Mouse (Mus musculus): Measurements from ENCODE around the gene Lrrc71. TPM values are rescaled to one million over a fixed set of nuclear protein-coding genes. Genes with fewer than 3 reads are reported as not detected.

The Lrrc71 gene
- polyA plus RNA-seq, 1 experiment from 2014 or later, result 0.46 TPM

GRCm38 (mm10) chr3:87743927-87744326 lies 4.5 kb downstream of the Lrrc71 start:
- no peak overlapping the region for H3K4me2 ChIP-seq
- H3K4me3 ChIP-seq, result no peak overlapping the region
- H3K36me3 ChIP-seq, result peaks cover 9% of the 10 kb centered on the region
- H3K4me1 ChIP-seq (replicated peaks), result peaks cover 15% of the 10 kb centered on the region
- 0 out of 2 replicates have a peak, but pooled peaks cover 5% of the 10 kb centered on the region for H3K27me3 ChIP-seq (replicated peaks)
- H3K9me3 ChIP-seq (replicated peaks), result no peaks in the 10 kb centered on the region
- 84% methylated on average over 4 of the region's 4 CpGs for WGBS
- no peak for ATAC-seq (ENCODE audit: insufficient number of reproducible peaks, low FRiP score)
- no peak overlapping the region for H3K9ac ChIP-seq
- no peak overlapping the region for H3K27ac ChIP-seq (ENCODE audit: poor library complexity, severe bottlenecking)

GRCm38 (mm10) chr3:87742735-87743134 lies 5.7 kb downstream of the Lrrc71 start:
- Histone ChIP-seq H3K9me3 (replicated peaks) (no peaks in the 10 kb centered on the region), H3K36me3 (peaks cover 20% of the 10 kb centered on the region), H3K27ac (ENCODE audit: poor library complexity, severe bottlenecking) (no peak overlapping the region), H3K4me1 (replicated peaks) (peaks cover 11% of the 10 kb centered on the region), H3K9ac (no peak overlapping the region), H3K27me3 (replicated peaks) (no peaks in the 10 kb centered on the region), H3K4me3 (no peak overlapping the region), H3K4me2 (no peak overlapping the region)
- no peak for ATAC-seq (ENCODE audit: insufficient number of reproducible peaks, low FRiP score)
- 78% methylated on average over 16 of the region's 16 CpGs for WGBS

- Histone ChIP-seq H3K36me3 (peaks cover 26% of the 10 kb centered on the region), H3K4me3 (no peak overlapping the region), H3K27me3 (replicated peaks) (no peaks in the 10 kb centered on the region), H3K9me3 (replicated peaks) (no peaks in the 10 kb centered on the region), H3K4me1 (replicated peaks) (peaks cover 11% of the 10 kb centered on the region), H3K9ac (no peak overlapping the region), H3K4me2 (no peak overlapping the region), H3K27ac (ENCODE audit: poor library complexity, severe bottlenecking) (no peak overlapping the region)
- 77% methylated on average over 3 of the region's 3 CpGs for WGBS
- no peak for ATAC-seq (ENCODE audit: insufficient number of reproducible peaks, low FRiP score)
These were observed 6.4 kb downstream of the Lrrc71 start for GRCm38 (mm10) chr3:87742013-87742412.

GRCm38 (mm10) chr3:87738906-87739305 lies 9.5 kb downstream of the Lrrc71 start:
- Histone ChIP-seq H3K27ac (ENCODE audit: poor library complexity, severe bottlenecking) (no peak overlapping the region), H3K4me2 (no peak overlapping the region), H3K4me3 (no peak overlapping the region), H3K9me3 (replicated peaks) (no peaks in the 10 kb centered on the region), H3K27me3 (replicated peaks) (no peaks in the 10 kb centered on the region), H3K4me1 (replicated peaks) (peaks cover 6% of the 10 kb centered on the region; the same call in 1 of the 2 replicates), H3K9ac (no peak overlapping the region), H3K36me3 (peaks cover 57% of the 10 kb centered on the region)
- ATAC-seq (ENCODE audit: insufficient number of reproducible peaks, low FRiP score), result no peak
- WGBS, result 76% methylated on average over 5 of the region's 5 CpGs

GRCm38 (mm10) chr3:87735335-87735734 lies 13.1 kb downstream of the Lrrc71 start:
- Histone ChIP-seq H3K27ac (ENCODE audit: poor library complexity, severe bottlenecking) (no peak overlapping the region), H3K4me2 (no peak overlapping the region), H3K4me3 (no peak overlapping the region), H3K4me1 (replicated peaks) (peaks cover 6% of the 10 kb centered on the region; the same call in 1 of the 2 replicates), H3K9ac (no peak overlapping the region), H3K36me3 (peaks cover 87% of the 10 kb centered on the region), H3K27me3 (replicated peaks) (no peaks in the 10 kb centered on the region), H3K9me3 (replicated peaks) (no peaks in the 10 kb centered on the region)
- ATAC-seq (ENCODE audit: insufficient number of reproducible peaks, low FRiP score), result no peak
- 76% methylated on average over 9 of the region's 9 CpGs for WGBS

GRCm38 (mm10) chr3:87733984-87734761 lies 14.3 kb downstream of the Lrrc71 start:
- Histone ChIP-seq H3K4me1 (replicated peaks) (peaks cover 6% of the 10 kb centered on the region; the same call in 1 of the 2 replicates), H3K27me3 (replicated peaks) (no peaks in the 10 kb centered on the region), H3K4me2 (no peak overlapping the region), H3K9ac (no peak overlapping the region), H3K4me3 (no peak overlapping the region), H3K9me3 (replicated peaks) (no peaks in the 10 kb centered on the region), H3K36me3 (peaks cover 91% of the 10 kb centered on the region), H3K27ac (ENCODE audit: poor library complexity, severe bottlenecking) (no peak overlapping the region)
- no peak for ATAC-seq (ENCODE audit: insufficient number of reproducible peaks, low FRiP score)
- WGBS, result 64% methylated on average over 11 of the region's 11 CpGs

- WGBS, result 54% methylated on average over 4 of the region's 4 CpGs
- H3K36me3 ChIP-seq, result peaks cover 92% of the 10 kb centered on the region
These were observed 15.3 kb downstream of the Lrrc71 start for GRCm38 (mm10) chr3:87733098-87733497.

GRCm38 (mm10) chr3:87728696-87729095 lies 19.7 kb downstream of the Lrrc71 start:
- no peak for ATAC-seq (ENCODE audit: insufficient number of reproducible peaks, low FRiP score)
- no peak overlapping the region for H3K9ac ChIP-seq
- H3K27me3 ChIP-seq (replicated peaks), result no peaks in the 10 kb centered on the region
- H3K9me3 ChIP-seq (replicated peaks), result no peaks in the 10 kb centered on the region
- H3K4me2 ChIP-seq, result no peak overlapping the region
- 84% methylated on average over 6 of the region's 6 CpGs for WGBS
- H3K4me1 ChIP-seq (replicated peaks), result no peaks in the 10 kb centered on the region
- no peak overlapping the region for H3K27ac ChIP-seq (ENCODE audit: poor library complexity, severe bottlenecking)
- no peak overlapping the region for H3K4me3 ChIP-seq
- peaks cover 91% of the 10 kb centered on the region for H3K36me3 ChIP-seq

More at GRCm38 (mm10) chr3:87733098-87733497, 15.3 kb downstream of the Lrrc71 start:
- H3K27ac ChIP-seq (ENCODE audit: poor library complexity, severe bottlenecking), result no peak overlapping the region
- H3K4me1 ChIP-seq (replicated peaks), result peaks cover 6% of the 10 kb centered on the region; the same call in 1 of the 2 replicates
- no peaks in the 10 kb centered on the region for H3K9me3 ChIP-seq (replicated peaks)
- H3K27me3 ChIP-seq (replicated peaks), result no peaks in the 10 kb centered on the region
- no peak overlapping the region for H3K4me2 ChIP-seq
- H3K9ac ChIP-seq, result no peak overlapping the region
- no peak overlapping the region for H3K4me3 ChIP-seq
- ATAC-seq (ENCODE audit: insufficient number of reproducible peaks, low FRiP score), result no peak

- whole genome bisulfite sequencing, result 92% methylated on average over 7 of the region's 7 CpGs
- Histone ChIP-seq H3K36me3 (peaks cover 84% of the 10 kb centered on the region), H3K27me3 (replicated peaks) (no peaks in the 10 kb centered on the region), H3K9me3 (replicated peaks) (no peaks in the 10 kb centered on the region), H3K4me3 (no peak overlapping the region), H3K4me1 (replicated peaks) (no peaks in the 10 kb centered on the region), H3K27ac (ENCODE audit: poor library complexity, severe bottlenecking) (no peak overlapping the region), H3K9ac (no peak overlapping the region), H3K4me2 (no peak overlapping the region)
- ATAC-seq (ENCODE audit: insufficient number of reproducible peaks, low FRiP score), result no peak
These were observed 22.2 kb downstream of the Lrrc71 start for GRCm38 (mm10) chr3:87726191-87726590.

GRCm38 (mm10) chr3:87725396-87726160 lies 22.8 kb downstream of the Lrrc71 start:
- whole genome bisulfite sequencing, result 90% methylated on average over 16 of the region's 16 CpGs
- ATAC-seq (ENCODE audit: insufficient number of reproducible peaks, low FRiP score), result no peak
- Histone ChIP-seq H3K27ac (ENCODE audit: poor library complexity, severe bottlenecking) (no peak overlapping the region), H3K9me3 (replicated peaks) (no peaks in the 10 kb centered on the region), H3K36me3 (peaks cover 86% of the 10 kb centered on the region), H3K27me3 (replicated peaks) (no peaks in the 10 kb centered on the region), H3K4me2 (no peak overlapping the region), H3K9ac (no peak overlapping the region), H3K4me3 (no peak overlapping the region), H3K4me1 (replicated peaks) (no peaks in the 10 kb centered on the region)

- H3K4me1 ChIP-seq (replicated peaks), result no peaks in the 10 kb centered on the region
- no peak overlapping the region for H3K4me3 ChIP-seq
- no peak for ATAC-seq (ENCODE audit: insufficient number of reproducible peaks, low FRiP score)
- H3K9ac ChIP-seq, result no peak overlapping the region
- peaks cover 81% of the 10 kb centered on the region for H3K36me3 ChIP-seq
- H3K27ac ChIP-seq (ENCODE audit: poor library complexity, severe bottlenecking), result no peak overlapping the region
- H3K4me2 ChIP-seq, result no peak overlapping the region
- 65% methylated on average over 6 of the region's 6 CpGs for WGBS
- H3K27me3 ChIP-seq (replicated peaks), result no peaks in the 10 kb centered on the region
- no peaks in the 10 kb centered on the region for H3K9me3 ChIP-seq (replicated peaks)
These were observed 23.9 kb downstream of the Lrrc71 start for GRCm38 (mm10) chr3:87724556-87724955.

Data from heart, embryonic 12.5 days (tissue).